Mouse (Mus musculus): ENCODE results near the gene Gm4767. TPM values are rescaled to one million over a fixed set of nuclear protein-coding genes. Genes with fewer than 3 reads are reported as not detected.
A peak's percentile ranks its signal among the peaks of the same experiment; 100 is the strongest.
"Not testable (repeated sequence)": the region's sequence is repeated elsewhere in the genome, so short reads cannot be mapped to it uniquely, and the experiment has no call there.

The Gm4767 gene
- 1 to 10 TPM; 3.3 to 3.7 TPM for total RNA-seq (2021)
- long read RNA-seq: 0 reads

DNA sequence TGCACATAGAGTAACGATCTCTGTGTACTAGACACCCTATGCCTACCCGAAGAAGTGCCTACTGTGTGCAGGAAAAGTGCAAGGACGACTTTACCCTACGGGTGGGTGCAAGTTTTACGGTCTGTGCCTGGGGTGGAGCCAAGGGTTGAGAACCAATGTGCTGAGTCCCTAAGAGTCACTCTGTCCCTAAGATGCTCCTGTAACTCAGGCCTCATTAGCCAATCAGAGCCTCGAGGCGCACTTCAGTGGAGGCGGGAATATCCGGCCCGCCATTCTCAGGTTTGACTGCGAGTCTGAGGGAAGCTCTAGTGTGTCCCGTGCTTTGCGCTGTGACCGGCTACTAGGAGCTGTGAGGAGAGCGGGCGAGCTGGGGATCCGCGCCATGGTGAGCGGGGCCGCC, at the start of gene Gm4767:
Gm4767 (plus strand) TSS at position 288 of the 400 bp plus-strand sequence.
- DNase-seq (ENCODE audit: low spot score in 2 of 2): peak; percentile 2 to 5

DNA sequence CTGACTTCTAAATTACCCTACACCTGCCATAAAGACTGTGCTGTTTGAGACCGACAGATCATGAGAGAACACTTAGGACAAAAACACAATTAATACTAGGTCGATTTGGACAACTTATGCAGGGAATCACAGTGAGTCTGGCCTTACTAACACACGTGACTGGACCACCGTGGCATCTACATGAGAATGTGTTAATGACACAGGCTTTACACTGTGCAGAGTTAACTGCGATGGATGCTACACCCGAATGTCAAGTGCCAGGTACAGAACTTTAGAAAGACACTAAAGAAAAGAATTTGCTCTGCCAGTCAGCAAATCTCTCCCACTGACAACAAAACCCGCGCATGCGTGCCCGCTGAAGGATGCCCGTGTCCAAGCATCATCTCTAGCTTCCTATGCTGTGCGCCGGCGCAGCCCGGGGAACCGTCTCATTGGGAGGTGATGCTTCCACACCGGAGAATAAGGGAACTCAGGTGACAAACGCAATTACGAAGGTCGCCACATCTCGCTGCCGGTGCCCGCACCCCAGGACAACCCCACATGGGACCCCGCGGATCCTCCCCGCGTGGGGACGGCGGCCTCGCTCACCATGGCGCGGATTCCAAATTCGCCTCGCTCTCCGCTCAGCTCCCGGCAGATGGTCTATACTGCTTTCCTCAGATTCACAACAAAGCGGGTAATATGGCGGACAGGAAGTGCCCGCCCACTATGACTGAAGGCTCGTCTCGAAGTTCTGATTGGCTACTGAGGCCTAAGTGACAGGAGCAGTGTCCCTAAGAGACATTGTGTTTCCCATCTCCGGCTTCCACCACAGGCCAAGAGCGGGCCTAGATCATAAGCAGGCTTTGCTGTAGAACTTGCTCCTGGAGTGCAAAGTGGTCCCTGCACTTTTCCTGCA, 41.2 kb upstream of the Gm4767 start, which contains the start of gene Gm3055:
Gm3055 (minus strand) TSS at position 656 of the 898 bp plus-strand sequence.
- not testable (repeated sequence) for DNase-seq (ENCODE audit: low spot score in 2 of 2)

DNA sequence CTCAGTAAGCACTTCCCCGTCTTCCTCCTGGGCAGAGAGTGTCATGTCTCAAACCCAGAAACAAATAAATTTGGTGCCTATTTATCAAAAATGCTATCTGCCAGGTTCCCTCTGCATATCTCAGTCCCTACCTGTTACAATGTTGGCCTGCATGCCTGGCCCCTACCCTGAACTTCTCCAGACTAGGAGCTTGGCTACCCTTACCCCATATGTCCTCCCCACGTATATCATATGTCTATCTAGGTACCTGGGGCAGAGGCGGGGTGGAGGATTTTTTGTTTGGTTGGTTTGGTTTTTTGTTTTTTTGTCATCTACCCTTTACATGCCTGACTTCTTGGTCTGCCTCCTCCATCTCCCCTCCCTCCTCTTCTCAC, 40.6 kb upstream of the Gm4767 start:
- DNase-seq (ENCODE audit: low spot score in 2 of 2): not testable (repeated sequence)

DNA sequence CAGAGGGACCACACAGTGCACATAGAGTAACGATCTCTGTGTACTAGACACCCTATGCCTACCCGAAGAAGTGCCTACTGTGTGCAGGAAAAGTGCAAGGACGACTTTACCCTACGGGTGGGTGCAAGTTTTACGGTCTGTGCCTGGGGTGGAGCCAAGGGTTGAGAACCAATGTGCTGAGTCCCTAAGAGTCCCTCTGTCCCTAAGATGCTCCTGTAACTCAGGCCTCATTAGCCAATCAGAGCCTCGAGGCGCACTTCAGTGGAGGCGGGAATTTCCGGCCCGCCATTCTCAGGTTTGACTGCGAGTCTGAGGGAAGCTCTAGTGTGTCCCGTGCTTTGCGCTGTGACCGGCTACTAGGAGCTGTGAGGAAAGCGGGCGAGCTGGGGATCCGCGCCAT, 34.2 kb downstream of the Gm4767 start:
- DNase-seq (ENCODE audit: low spot score in 2 of 2): not testable (repeated sequence)

DNA sequence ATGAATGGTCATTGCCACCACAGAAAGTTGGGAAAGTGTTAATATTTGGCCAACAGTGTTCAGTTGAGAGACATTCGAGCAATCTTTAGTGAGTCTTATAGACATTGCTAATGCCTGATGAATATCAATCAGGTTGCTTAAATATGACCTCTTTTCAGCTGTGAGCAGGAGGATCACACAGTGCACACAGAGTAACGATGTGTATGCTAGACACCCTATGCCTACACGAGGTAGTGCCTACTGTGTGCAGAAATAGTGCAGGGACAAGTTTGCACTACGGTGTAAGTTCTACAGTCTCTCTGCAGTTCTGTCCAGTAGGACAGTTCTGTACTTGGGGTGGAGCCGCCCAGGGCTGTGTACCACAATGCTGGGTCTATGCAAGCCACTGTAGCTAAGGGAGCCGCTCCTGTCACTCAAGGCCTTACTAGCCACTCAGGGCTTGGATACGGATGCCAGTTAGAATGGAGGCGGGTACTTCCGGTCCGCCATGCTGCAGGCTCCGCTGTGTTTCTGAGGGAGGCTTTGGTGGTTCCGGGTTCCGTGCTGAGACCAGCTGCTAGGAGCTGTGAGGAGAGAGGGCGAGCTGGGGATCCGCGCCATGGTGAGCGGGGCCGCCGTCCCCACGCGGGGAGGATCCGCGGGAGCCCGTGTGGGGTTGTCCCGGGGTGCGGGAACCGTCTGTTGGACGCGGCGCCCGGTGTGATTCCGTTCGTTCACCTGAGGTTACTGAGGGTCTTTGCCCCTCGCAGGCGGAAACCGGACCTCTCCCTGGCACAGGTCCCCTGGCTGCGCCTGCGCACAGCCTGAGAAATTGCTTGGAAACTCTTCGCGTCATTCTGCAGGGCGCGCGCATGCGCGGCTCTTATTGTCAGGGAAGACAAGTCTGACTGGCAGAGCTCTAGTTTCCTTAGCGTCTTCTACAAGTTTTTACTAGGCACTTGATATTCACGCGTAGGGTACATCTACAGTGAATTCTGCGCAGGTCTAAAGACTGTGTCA, 51.7 kb downstream of the Gm4767 start, which contains the start of gene Gm32687:
Gm32687 (plus strand) TSS at position 526 of the 999 bp plus-strand sequence.
- peak; percentile 4 to 18 for DNase-seq (ENCODE audit: low spot score in 2 of 2)

Other genes with a start within 250 kb of the Gm4767 start
- 10 to 100 TPM; 25.6 to 26.6 TPM for gene Tle2, start 237.6 kb upstream of the Gm4767 start, total RNA-seq (2021)
- 1 to 10 TPM; 1.7 to 2.4 TPM for gene Tle6, start 211.1 kb upstream of the Gm4767 start, total RNA-seq (2021)
- 1 to 10 TPM; 2.0 TPM for gene BC025920, start 205.9 kb upstream of the Gm4767 start, total RNA-seq (2021)
- 10 to 100 TPM; 28.9 to 31.4 TPM for gene Sirt6, start 184.4 kb upstream of the Gm4767 start, total RNA-seq (2021)
- 10 to 100 TPM; 28.5 to 40.6 TPM for gene Ankrd24, start 183.6 kb upstream of the Gm4767 start, total RNA-seq (2021)
- gene Gm10778, start 163.1 kb upstream of the Gm4767 start, total RNA-seq (2021): 1 to 10 TPM; 5.1 to 5.4 TPM
- 10 to 100 TPM; 11.3 to 12.4 TPM for gene Zfp433, start 107.4 kb upstream of the Gm4767 start, total RNA-seq (2021)
- 1 to 10 TPM; 6.8 to 8.3 TPM for gene Gm3055, start 41.0 kb upstream of the Gm4767 start, total RNA-seq (2021)
- gene Gm32687, start 51.7 kb downstream of the Gm4767 start, total RNA-seq (2021): 1 to 10 TPM; 2.8 to 3.3 TPM
- gene Zfp781, start 118.3 kb downstream of the Gm4767 start, total RNA-seq (2021): 1 to 10 TPM; 3.8 to 4.7 TPM
- 10 to 100 TPM; 12.1 to 12.4 TPM for gene Zfp873, start 235.9 kb downstream of the Gm4767 start, total RNA-seq (2021)

All from layer of hippocampus, postnatal 10 days (tissue).